Mouse (Mus musculus) limb, embryonic 14.5 days (tissue): ENCODE data around the gene Fam198a. TPM values are rescaled to one million over a fixed set of nuclear protein-coding genes. Genes with fewer than 3 reads are reported as not detected.

Source experiments
- ATAC-seq: fragments of 200-750 bp; cut with Nextera tagmentation; 2 replicates; pipeline ENCODE4 v1.8.0; 2017; ENCODE audit warnings: low read depth, moderate number of reproducible peaks, moderate TSS enrichment; ENCODE audit not compliant: low FRiP score
- DNase-seq: peaks from one replicate; pipeline ENCODE4 v3.0.0-alpha.2; 2015; ENCODE audit warnings: low spot score
- H3K27ac ChIP-seq: fragments of 300-500 bp; sonication (generic); replicated peaks from 2 replicates; pipeline ENCODE4 v1.5.1; 2014; ENCODE audit warnings: low read depth, mild to moderate bottlenecking, low read length, moderate library complexity, mixed read lengths
- H3K27me3 ChIP-seq: fragments of 300-500 bp; sonication (generic); 2 replicates; pipeline ENCODE4 v1.6.1; 2014; ENCODE audit warnings: low read length, mixed read lengths; ENCODE audit not compliant: control insufficient read depth, insufficient read depth
- H3K36me3 ChIP-seq: fragments of 300-500 bp; sonication (generic); 2 replicates; pipeline ENCODE4 v1.6.1; 2014; ENCODE audit warnings: mild to moderate bottlenecking, low read length, moderate library complexity, mixed read lengths; ENCODE audit not compliant: control insufficient read depth, insufficient read depth
- H3K4me1 ChIP-seq: fragments of 300-500 bp; sonication (generic); 2 replicates; pipeline ENCODE4 v1.6.1; 2014; ENCODE audit warnings: antibody characterized with exemption, low read length, mixed read lengths; ENCODE audit not compliant: control insufficient read depth, insufficient read depth
- H3K4me2 ChIP-seq: fragments of 300-500 bp; sonication (generic); replicated peaks from 2 replicates; pipeline ENCODE4 v1.6.1; 2014; ENCODE audit warnings: low read depth, mild to moderate bottlenecking, low read length, moderate library complexity; ENCODE audit not compliant: severe bottlenecking
- H3K4me3 ChIP-seq: fragments of 300-500 bp; sonication (generic); replicated peaks from 2 replicates; pipeline ENCODE4 v1.5.1; 2014; ENCODE audit warnings: low read length
- H3K9ac ChIP-seq: fragments of 300-500 bp; sonication (generic); 2 replicates; pipeline ENCODE4 v1.6.1; 2014; ENCODE audit warnings: mild to moderate bottlenecking, low read depth, low read length, moderate library complexity; ENCODE audit not compliant: severe bottlenecking
- H3K9me3 ChIP-seq: fragments of 300-500 bp; sonication (generic); 2 replicates; pipeline ENCODE4 v1.6.1; 2016; ENCODE audit warnings: low read length; ENCODE audit not compliant: control insufficient read depth
- POLR2A ChIP-seq: fragments of 200-500 bp; IDR thresholded peaks from 2 replicates; pipeline ENCODE4 v1.8.0; 2012; ENCODE audit warnings: inconsistent platforms, mild to moderate bottlenecking, moderate library complexity, borderline replicate concordance; ENCODE audit not compliant: insufficient read depth, insufficient read length; ENCODE audit errors: extremely low read depth
- WGBS: fragments of 180-500 bp; shearing (Covaris S2); extraction: QIAGEN DNeasy Blood & Tissue Kit; methylation state at CpG from one replicate; pipeline ENCODE4 v1.1.7; 2014; 5-methylcytosine and 5-hydroxymethylcytosine counted together
- polyA plus RNA-seq, 2 experiments: library from polyadenylated mRNA; depleted of rRNA in 1 of 2; stranded (reverse) in 1 of 2; unstranded in 1 of 2; fragments of >200 nt; fragmentation: Nextera tagmentation in 1 of 2; extraction: Ambion mirVana in 1 of 2; gene quantifications; 2 replicates each; pipeline versions ENCODE4 v1.2.1 to v1.2.3; 2012 to 2014

Gene Fam198a
- polyA plus RNA-seq, 2 experiments: 6.4 to 8.7 TPM

- Histone ChIP-seq H3K9ac (no peak overlapping the region), H3K36me3 (no peaks in the 10 kb centered on the region; the same call in 1 of the 2 replicates), H3K9me3 (no peaks in the 10 kb centered on the region), H3K27me3 (no peaks in the 10 kb centered on the region), H3K4me1 (no peaks in the 10 kb centered on the region), H3K27ac (no peak overlapping the region), H3K4me3 (no peak overlapping the region), H3K4me2 (no peak overlapping the region)
- ATAC-seq (no peak), DNase-seq (no peak)
- 45% methylated on average over 5 of the region's 5 CpGs for WGBS
- no peak for TF ChIP-seq POLR2A
These were observed 38.7 kb downstream of the Fam198a start for GRCm38 (mm10) chr9:121989536-121989935.

- H3K9ac ChIP-seq: no peak overlapping the region
- H3K4me3 ChIP-seq: no peak overlapping the region
- no peak overlapping the region for H3K27ac ChIP-seq
- DNase-seq: no peak
- H3K36me3 ChIP-seq: no peaks in the 10 kb centered on the region; the same call in 1 of the 2 replicates
- no peak for TF ChIP-seq POLR2A
- no peaks in the 10 kb centered on the region for H3K4me1 ChIP-seq
- H3K27me3 ChIP-seq: no peaks in the 10 kb centered on the region
- no peaks in the 10 kb centered on the region for H3K9me3 ChIP-seq
- no peak for ATAC-seq
- WGBS: 61% methylated on average over 5 of the region's 5 CpGs
- no peak overlapping the region for H3K4me2 ChIP-seq
These were observed 40.3 kb downstream of the Fam198a start for GRCm38 (mm10) chr9:121991041-121991440.

- Histone ChIP-seq H3K36me3 (no peaks in the 10 kb centered on the region; the same call in 1 of the 2 replicates), H3K9ac (no peak overlapping the region), H3K9me3 (no peaks in the 10 kb centered on the region), H3K4me2 (no peak overlapping the region), H3K27me3 (no peaks in the 10 kb centered on the region), H3K4me3 (no peak overlapping the region), H3K27ac (no peak overlapping the region), H3K4me1 (no peaks in the 10 kb centered on the region)
- WGBS: 48% methylated on average over 3 of the region's 3 CpGs
- no peak for DNase-seq
- no peak for TF ChIP-seq POLR2A
- ATAC-seq: no peak
These were observed 42.3 kb downstream of the Fam198a start for GRCm38 (mm10) chr9:121993047-121993446.

- H3K27ac ChIP-seq: no peak overlapping the region
- 19% methylated on average over 9 of the region's 10 CpGs for WGBS
- H3K4me1 ChIP-seq: no peaks in the 10 kb centered on the region
- no peak for TF ChIP-seq POLR2A
- no peaks in the 10 kb centered on the region for H3K36me3 ChIP-seq
- peak overlapping the region; percentile 89 for H3K4me3 ChIP-seq
- H3K4me2 ChIP-seq: peak overlapping the region; percentile 95
- H3K27me3 ChIP-seq: no peaks in the 10 kb centered on the region
- H3K9me3 ChIP-seq: no peaks in the 10 kb centered on the region
- peak overlapping the region; percentile 73 for H3K9ac ChIP-seq
- DNase-seq: no peak
- no peak for ATAC-seq
These were observed 44.3 kb downstream of the Fam198a start for GRCm38 (mm10) chr9:121995077-121995476.

GRCm38 (mm10) chr9:121995508-121996131 is 44.8 kb downstream of the Fam198a start:
- H3K4me3 ChIP-seq: peak overlapping the region; percentile 89
- peak overlapping the region; percentile 95 for H3K4me2 ChIP-seq
- H3K9me3 ChIP-seq: no peaks in the 10 kb centered on the region
- peak; percentile 79 for DNase-seq
- no peaks in the 10 kb centered on the region for H3K36me3 ChIP-seq
- peak overlapping the region; percentile 73 for H3K9ac ChIP-seq
- no peak for TF ChIP-seq POLR2A
- under 1% methylated on average over 41 of the region's 53 CpGs for WGBS
- peak; percentile 86 for ATAC-seq
- no peaks in the 10 kb centered on the region for H3K4me1 ChIP-seq
- no peak overlapping the region for H3K27ac ChIP-seq
- H3K27me3 ChIP-seq: no peaks in the 10 kb centered on the region
